Comparison of ENCODE assay signal across 9 mouse cellular contexts in the genomic region with DNA sequence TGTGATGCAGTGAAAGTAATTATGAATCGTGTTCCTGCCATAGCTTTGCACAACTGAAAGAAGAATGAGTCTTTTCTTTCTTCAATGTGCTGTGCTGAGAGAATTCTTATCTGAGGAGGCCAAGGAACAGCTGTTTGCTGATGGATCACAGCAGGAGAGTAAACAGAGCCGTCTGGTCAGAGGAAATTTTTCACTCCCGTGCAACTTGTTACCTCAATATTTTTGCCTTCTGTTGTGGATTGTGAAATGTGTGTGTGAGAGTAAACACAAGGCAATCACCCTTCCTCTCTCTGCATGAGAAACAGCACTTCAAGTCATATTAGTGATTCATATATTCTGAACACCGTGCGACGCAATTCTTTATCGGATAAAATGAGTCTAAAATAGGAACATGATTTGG.
DNase-seq lines count a peak whose midpoint lies in the region; TF ChIP-seq lines count a peak whose summit lies in the region.
"Had no signal": no experiment of that assay in that cellular context is flagged by ENCODE, and none has a peak within 500 bp of the region (broad histone marks: within the 10 kb centered on the region; RNA-seq: fewer than 3 reads in every experiment).

No protein-coding gene starts in this region.

- 51% methylated on average over 7 of the region's 7 CpGs for WGBS in heart, adult 2 months

- no peak for TF ChIP-seq CTCF in heart, adult 2 months (IDR thresholded peaks at IDR 0.05)

- H3K4me1 ChIP-seq in heart, adult 2 months (ENCODE audit: control insufficient read depth, insufficient read depth, low read length) = no peaks in the 10 kb centered on the region
- H3K4me1 ChIP-seq: megakaryocyte, embryonic 14.5 days had no signal

- no peaks in the 10 kb centered on the region for H3K79me2 ChIP-seq in heart, adult 2 months (replicated peaks; ENCODE audit: control insufficient read depth, insufficient read depth, low read length)

- H3K27ac ChIP-seq in heart, adult 2 months = no peak overlapping the region

- intact Hi-C loops in heart, postnatal 10 days (cut with DNase I) = no loop called here
- intact Hi-C loops in heart, adult 2 months (cut with DNase I) = no loop called here

- no peak for TF ChIP-seq EP300 in heart, adult 2 months (IDR thresholded peaks at IDR 0.05; ENCODE audit: insufficient read depth, low read depth, low read length)

- H3K36me3 ChIP-seq in heart, adult 2 months (ENCODE audit: control insufficient read depth, insufficient read depth, low read length) = no peaks in the 10 kb centered on the region

- DNase-seq in heart, postnatal 10 days = peak; percentile 26 to 41
- no peak for DNase-seq in heart, adult 2 months
- peak; percentile 54 for DNase-seq in brain, adult 2 months (ENCODE audit: low read depth, low spot score)
- DNase-seq in cerebellum, postnatal 25 days = peak; percentile 35 to 48
- peak; percentile 65 for DNase-seq in lung, postnatal 10 days
- no peak for DNase-seq in adrenal gland, adult 2 months
- DNase-seq in urinary bladder, postnatal 14 days (ENCODE audit: low spot score) = no peak
- DNase-seq: thymus, postnatal 25 days had no signal

- H3K4me3 ChIP-seq in heart, adult 2 months = no peak overlapping the region
- H3K4me3 ChIP-seq: megakaryocyte, embryonic 14.5 days had no signal

- TF ChIP-seq POLR2A in heart, adult 2 months (IDR thresholded peaks at IDR 0.05; ENCODE audit: insufficient read depth, low read depth, low read length) = no peak

- H3K9ac ChIP-seq in heart, adult 2 months (ENCODE audit: low read depth, low read length) = no peak overlapping the region

- H3K27me3 ChIP-seq in heart, adult 2 months (ENCODE audit: control insufficient read depth, insufficient read depth, low read length) = no peaks in the 10 kb centered on the region; the same call in 1 of the 2 replicates
- H3K27me3 ChIP-seq: megakaryocyte, embryonic 14.5 days had no signal

Comparison
In these comparisons a context has a peak if more than half of its experiments do, and no peak if none do; other contexts are left out.
1. DNase-seq: peak in heart, postnatal 10 days (2 of 2), brain, adult 2 months (single experiment), cerebellum, postnatal 25 days (2 of 2) and lung, postnatal 10 days (single experiment); none in heart, adult 2 months (0 of 2), adrenal gland, adult 2 months (single experiment) and urinary bladder, postnatal 14 days (single experiment).